8 mouse cellular contexts compared by ENCODE assay signal in genomic region chr5:138994108-138994785, GRCm38 (mm10). TPM values are rescaled to one million over a fixed set of nuclear protein-coding genes. Genes with fewer than 3 reads are reported as not detected.
DNase-seq lines count a peak whose midpoint lies in the region; ATAC-seq lines count a peak whose summit lies in the region.

No protein-coding gene starts in this region.

- H3K9me3 ChIP-seq in embryonic facial prominence, embryonic 10.5 days = no peaks in the 10 kb centered on the region
- H3K9me3 ChIP-seq in hindbrain, embryonic 14.5 days (ENCODE audit: control insufficient read depth, low read length) = no peaks in the 10 kb centered on the region
- no peaks in the 10 kb centered on the region for H3K9me3 ChIP-seq in liver, embryonic 13.5 days (replicated peaks)

- peak; percentile 42 for DNase-seq in embryo, embryonic 10 days (ENCODE audit: low spot score)
- DNase-seq in embryo, embryonic 9.5 days (ENCODE audit: extremely low spot score) = no peak
- DNase-seq in CD4-positive helper T cell, adult 2 months (ENCODE audit: low read depth, low spot score) = peak; percentile 7
- DNase-seq in embryonic facial prominence, embryonic 10.5 days (ENCODE audit: low spot score) = peak; percentile 53
- DNase-seq in hindbrain, embryonic 14.5 days (ENCODE audit: low spot score) = no peak
- DNase-seq in liver, embryonic 13.5 days = no peak
- peak; percentile 22 for DNase-seq in right cerebral cortex, adult 18-20 months
- no peak for DNase-seq in frontal cortex, postnatal 25 days (ENCODE audit: low spot score in 2 of 2)

- H3K4me3 ChIP-seq in embryonic facial prominence, embryonic 10.5 days = peak overlapping the region; percentile 80
- peak overlapping the region; percentile 65 for H3K4me3 ChIP-seq in hindbrain, embryonic 14.5 days (replicated peaks; ENCODE audit: low read length)
- H3K4me3 ChIP-seq in liver, embryonic 13.5 days (replicated peaks) = peak overlapping the region; percentile 58

- under 1% methylated on average over 48 of the region's 48 CpGs for WGBS in embryonic facial prominence, embryonic 10.5 days
- under 1% methylated on average over 44 of the region's 48 CpGs for WGBS in hindbrain, embryonic 14.5 days
- under 1% methylated on average over 48 of the region's 48 CpGs for WGBS in liver, embryonic 13.5 days (ENCODE audit: insufficient replicate concordance)

- peak overlapping the region; percentile 90 for H3K4me2 ChIP-seq in hindbrain, embryonic 14.5 days (replicated peaks)
- peak overlapping the region; percentile 69 for H3K4me2 ChIP-seq in liver, embryonic 13.5 days

- H3K4me1 ChIP-seq in embryonic facial prominence, embryonic 10.5 days = peaks cover 82% of the 10 kb centered on the region
- peaks cover 52% of the 10 kb centered on the region for H3K4me1 ChIP-seq in hindbrain, embryonic 14.5 days (replicated peaks; ENCODE audit: control insufficient read depth, insufficient read depth, low read length)
- H3K4me1 ChIP-seq in liver, embryonic 13.5 days (replicated peaks) = peaks cover 37% of the 10 kb centered on the region

- H3K27ac ChIP-seq in embryonic facial prominence, embryonic 10.5 days (replicated peaks) = peak overlapping the region; percentile 85
- peak overlapping the region; percentile 86 for H3K27ac ChIP-seq in hindbrain, embryonic 14.5 days
- no peak overlapping the region for H3K27ac ChIP-seq in liver, embryonic 13.5 days

- ATAC-seq in hindbrain, embryonic 14.5 days (ENCODE audit: low FRiP score) = no peak
- 0 out of 2 replicates have a peak, but pooled peaks have one; percentile 7 for ATAC-seq in liver, embryonic 13.5 days (ENCODE audit: low read depth)

- H3K9ac ChIP-seq in hindbrain, embryonic 14.5 days = peak overlapping the region; percentile 81
- no peak overlapping the region for H3K9ac ChIP-seq in liver, embryonic 13.5 days

- peaks cover 96% of the 10 kb centered on the region for H3K27me3 ChIP-seq in embryonic facial prominence, embryonic 10.5 days (replicated peaks; ENCODE audit: low read depth, poor library complexity, severe bottlenecking)
- H3K27me3 ChIP-seq in hindbrain, embryonic 14.5 days (ENCODE audit: control insufficient read depth, insufficient read depth, low read length) = peaks cover 73% of the 10 kb centered on the region
- peaks cover 95% of the 10 kb centered on the region for H3K27me3 ChIP-seq in liver, embryonic 13.5 days

- 0 out of 2 replicates have a peak, but pooled peaks cover 6% of the 10 kb centered on the region for H3K36me3 ChIP-seq in embryonic facial prominence, embryonic 10.5 days (replicated peaks)
- no peaks in the 10 kb centered on the region for H3K36me3 ChIP-seq in hindbrain, embryonic 14.5 days (replicated peaks; ENCODE audit: control insufficient read depth, insufficient read depth)
- no peaks in the 10 kb centered on the region for H3K36me3 ChIP-seq in liver, embryonic 13.5 days

RNA-seq across cellular contexts. Expression of gene Pdgfa, which starts 2.9 kb away (rescaled TPM):
- polyA plus RNA-seq in embryonic facial prominence, embryonic 10.5 days (2016; fragmentation: Nextera tagmentation; extraction: Ambion mirVana) = 30.8 and 33.5 TPM in 2 replicates
- polyA plus RNA-seq in hindbrain, embryonic 14.5 days (2014; fragmentation: Nextera tagmentation; extraction: Ambion mirVana) = 24.7 and 30.1 TPM in 2 replicates
- 2.2 and 2.3 TPM in 2 replicates for polyA plus RNA-seq in liver, embryonic 13.5 days (2015; fragmentation: Nextera tagmentation; extraction: Ambion mirVana)

Comparison
In these comparisons a context has a peak if more than half of its experiments do, and no peak if none do; other contexts are left out.
1. DNase-seq: peak in embryo, embryonic 10 days (single experiment), CD4-positive helper T cell, adult 2 months (single experiment), embryonic facial prominence, embryonic 10.5 days (single experiment) and right cerebral cortex, adult 18-20 months (single experiment); none in embryo, embryonic 9.5 days (single experiment), hindbrain, embryonic 14.5 days (single experiment), liver, embryonic 13.5 days (single experiment) and frontal cortex, postnatal 25 days (0 of 2).
2. Peak in every context shown above with its lines, with median percentiles within 50 percentile points of each other: H3K4me3 ChIP-seq.